Mouse (Mus musculus) bone marrow macrophage, adult 2 months (primary cell): ENCODE results near the gene Ptcra. TPM values are rescaled to one million over a fixed set of nuclear protein-coding genes. Genes with fewer than 3 reads are reported as not detected.
"Not testable (repeated sequence)": the region's sequence is repeated elsewhere in the genome, so short reads cannot be mapped to it uniquely, and the experiment has no call there.

ENCODE experiments used
- H3K27ac ChIP-seq: 2 replicates; pipeline ENCODE4 v1.5.1; 2012; ENCODE audit warnings: low read depth, low read length; ENCODE audit not compliant: insufficient read depth
- H3K4me1 ChIP-seq: 2 replicates; pipeline ENCODE4 v1.6.1; 2012; ENCODE audit warnings: low read length; ENCODE audit not compliant: control insufficient read depth, insufficient read depth
- H3K4me3 ChIP-seq: 2 replicates; pipeline ENCODE4 v1.5.1; 2012; ENCODE audit warnings: mild to moderate bottlenecking, low read length, moderate library complexity; ENCODE audit not compliant: insufficient read depth
- CTCF ChIP-seq: IDR thresholded peaks from 2 replicates; pipeline ENCODE4 v1.5.1; 2012; ENCODE audit warnings: low read depth, mild to moderate bottlenecking, low read length, moderate library complexity
- POLR2A ChIP-seq: IDR thresholded peaks from 2 replicates; pipeline ENCODE4 v1.6.1; 2012; ENCODE audit warnings: mild to moderate bottlenecking, low read depth, low read length, borderline replicate concordance
- polyA plus RNA-seq: library from polyadenylated mRNA; stranded (reverse); fragments of >200 nt; gene quantifications from 2 replicates; pipeline ENCODE4 v1.2.4, GENCODE M21; 2012; ENCODE audit not compliant: missing spikeins, insufficient read depth, insufficient read length

Gene Ptcra
- not detected in 2 replicates for polyA plus RNA-seq

DNA sequence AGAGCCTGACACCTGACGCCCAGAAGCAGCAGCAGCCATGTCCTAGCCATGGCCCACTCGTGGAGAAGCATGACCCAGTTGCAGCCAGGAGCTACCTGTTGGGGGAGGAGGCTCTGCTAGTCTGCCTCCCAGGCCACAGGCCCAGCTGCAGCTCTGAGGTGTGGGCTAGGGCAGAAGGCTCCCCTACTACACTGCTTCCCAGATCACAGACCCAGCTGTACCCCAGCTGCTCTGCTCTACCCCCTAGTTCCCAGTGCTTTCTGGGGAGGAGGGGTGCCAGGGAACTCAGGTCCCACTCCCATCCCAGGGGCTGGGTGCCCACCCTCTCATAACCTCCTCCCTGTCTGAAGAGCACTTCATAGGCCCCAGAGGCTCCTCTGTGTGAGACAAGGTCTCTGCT is at the start of gene Ptcra:
TSS of gene Ptcra (minus strand) at position 169 of the 400 bp plus-strand sequence.
- H3K4me1 ChIP-seq, result no peaks in the 10 kb centered on the region
- TF ChIP-seq CTCF, result no peak
- TF ChIP-seq POLR2A, result no peak
- H3K4me3 ChIP-seq, result no peak within 1 kb of the TSS
- H3K27ac ChIP-seq, result no peak within 1 kb of the TSS

DNA sequence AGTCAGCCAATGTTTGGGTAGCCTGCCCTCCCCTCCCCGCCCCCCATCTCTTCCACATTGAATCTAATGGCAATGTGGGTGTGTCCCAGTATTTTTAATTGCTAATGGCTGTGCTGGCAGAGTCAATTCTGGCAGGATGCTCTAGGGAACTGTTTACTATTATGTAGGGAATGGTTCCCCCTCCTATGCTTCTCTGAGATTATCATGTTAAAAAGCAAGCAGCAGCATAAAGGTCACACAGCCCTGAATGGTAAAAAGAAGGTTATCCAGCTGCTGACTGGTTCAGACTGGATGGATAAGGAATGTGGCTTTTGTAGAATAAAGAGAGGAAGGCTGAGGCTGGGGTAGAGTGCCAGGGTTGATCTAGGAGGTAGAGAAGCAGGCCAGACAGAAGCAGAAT is 48.9 kb upstream of the Ptcra start:
- TF ChIP-seq CTCF (no peak), POLR2A (no peak)
- H3K27ac ChIP-seq, result no peak overlapping the region
- no peak overlapping the region for H3K4me3 ChIP-seq
- no peaks in the 10 kb centered on the region for H3K4me1 ChIP-seq

DNA sequence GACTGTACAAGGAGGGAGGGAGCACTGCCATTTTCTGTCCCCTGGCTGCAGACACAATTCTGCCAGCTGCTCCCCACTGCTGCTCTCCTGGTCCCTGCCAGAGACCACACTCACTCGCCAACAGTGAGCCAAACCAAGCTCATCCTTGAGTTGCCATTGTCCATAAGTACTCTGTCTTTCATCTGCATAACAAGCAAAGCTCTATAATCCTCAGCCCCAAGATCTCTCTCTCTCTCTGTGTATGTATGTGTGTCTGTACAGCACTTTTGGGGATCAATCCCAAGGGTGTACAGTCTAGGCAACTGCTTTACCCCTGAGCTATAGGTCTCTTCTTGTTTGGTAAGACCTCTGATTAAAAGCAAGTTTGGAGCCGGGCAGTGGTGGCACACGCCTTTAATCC is 47.2 kb upstream of the Ptcra start:
- Histone ChIP-seq H3K27ac (no peak overlapping the region), H3K4me1 (no peaks in the 10 kb centered on the region), H3K4me3 (no peak overlapping the region)
- TF ChIP-seq POLR2A (no peak), CTCF (no peak)

DNA sequence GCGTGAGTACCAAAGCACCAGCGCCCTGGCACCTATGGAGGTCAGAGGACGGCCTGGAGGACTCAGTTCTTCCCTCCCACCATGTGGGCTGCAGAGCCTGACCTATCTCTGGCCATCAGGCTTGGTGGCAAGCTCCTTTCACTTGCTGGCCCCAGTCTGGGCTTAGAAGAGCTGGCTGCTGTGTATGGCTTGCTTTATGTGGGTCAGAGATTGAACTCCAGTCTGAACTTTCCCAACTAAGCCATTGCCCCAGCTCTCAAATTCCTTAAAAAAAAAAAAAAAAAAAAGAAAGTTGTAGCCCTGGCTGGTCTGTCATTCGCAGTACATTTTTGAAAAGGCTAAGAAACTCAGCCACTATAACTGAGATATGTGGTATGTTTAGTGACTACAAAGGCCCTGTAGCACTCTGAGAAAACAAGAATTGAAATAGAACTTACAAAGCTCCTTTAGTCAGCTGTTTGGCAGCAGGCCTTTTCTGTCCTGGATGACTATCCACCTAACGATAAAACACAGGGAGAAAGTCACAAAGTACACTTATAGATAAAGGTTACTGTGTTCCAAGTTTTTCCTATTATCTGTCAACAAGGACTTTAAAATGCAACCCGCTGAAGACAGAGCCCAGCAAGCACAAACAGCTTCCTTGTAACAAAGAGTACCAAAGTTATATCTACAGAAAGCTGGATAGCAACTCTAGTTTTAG is 45.8 kb upstream of the Ptcra start:
- TF ChIP-seq CTCF, result no peak
- no peak for TF ChIP-seq POLR2A
- H3K4me1 ChIP-seq, result no peaks in the 10 kb centered on the region
- no peak overlapping the region for H3K4me3 ChIP-seq
- H3K27ac ChIP-seq, result no peak overlapping the region

DNA sequence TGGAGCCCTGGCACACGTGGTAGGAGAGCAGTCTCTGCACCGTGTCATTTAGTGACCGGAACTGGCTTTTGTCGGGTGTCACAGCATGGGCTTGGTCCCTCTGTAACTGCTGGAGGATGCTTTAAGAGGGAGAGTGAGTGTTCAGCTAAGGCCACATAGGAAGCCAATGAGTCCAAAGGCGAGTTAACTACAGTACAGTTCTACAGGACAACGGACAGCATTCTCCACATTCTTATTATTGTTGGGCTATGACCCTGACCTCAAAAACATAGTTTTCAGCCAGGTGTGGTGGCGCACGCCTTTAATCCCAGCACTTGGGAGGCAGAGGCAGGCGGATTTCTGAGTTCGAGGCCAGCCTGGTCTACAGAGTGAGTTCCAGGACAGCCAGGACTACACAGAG is 44.9 kb upstream of the Ptcra start:
- no peak overlapping the region for H3K4me3 ChIP-seq
- H3K27ac ChIP-seq, result no peak overlapping the region
- no peaks in the 10 kb centered on the region for H3K4me1 ChIP-seq
- TF ChIP-seq POLR2A, result no peak
- no peak for TF ChIP-seq CTCF

DNA sequence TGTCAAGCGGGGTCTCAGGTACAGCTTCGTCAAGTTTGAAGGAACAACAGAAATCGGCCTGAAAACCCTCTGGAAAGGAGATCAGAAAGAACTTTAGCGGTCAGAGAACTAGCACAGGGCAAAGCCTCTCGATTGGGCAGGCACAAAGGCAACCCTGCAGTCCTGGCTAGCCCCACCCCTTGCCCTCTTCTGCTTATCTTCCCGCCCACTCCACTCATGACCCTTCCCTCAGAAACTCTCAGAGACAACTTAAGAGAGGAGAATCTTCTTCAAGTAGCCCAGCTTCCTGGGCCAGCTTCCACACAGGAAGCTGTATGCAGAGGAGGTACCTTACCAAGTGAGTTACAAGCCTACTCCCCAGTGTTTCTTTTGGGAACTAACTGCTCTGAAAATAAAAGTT is 38.2 kb upstream of the Ptcra start:
- H3K27ac ChIP-seq, result no peak overlapping the region
- no peak for TF ChIP-seq CTCF
- no peak for TF ChIP-seq POLR2A
- no peak overlapping the region for H3K4me3 ChIP-seq
- H3K4me1 ChIP-seq, result peaks cover 28% of the 10 kb centered on the region

DNA sequence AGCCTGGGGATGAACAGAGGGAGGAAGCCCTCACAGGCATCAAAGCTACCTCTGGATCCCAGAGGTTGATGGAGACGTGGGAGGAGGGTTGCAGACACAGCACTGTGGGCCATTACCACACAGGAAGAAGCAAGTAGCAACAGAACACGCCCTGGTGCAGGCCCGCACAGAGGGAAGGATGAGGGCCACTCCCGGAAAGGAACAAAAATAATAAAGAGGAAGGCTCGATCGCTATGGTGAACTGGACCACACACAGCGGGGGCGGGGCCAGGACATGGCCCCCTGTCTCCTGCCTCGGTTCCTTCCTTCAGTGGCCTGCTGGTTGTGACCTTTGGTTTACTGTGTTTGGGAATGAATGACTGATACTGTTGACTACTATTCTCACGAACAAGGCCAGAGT is 36.2 kb upstream of the Ptcra start:
- no peak for TF ChIP-seq CTCF
- TF ChIP-seq POLR2A, result no peak
- no peak overlapping the region for H3K4me3 ChIP-seq
- H3K4me1 ChIP-seq, result peaks cover 28% of the 10 kb centered on the region
- H3K27ac ChIP-seq, result peak overlapping the region; percentile 43

DNA sequence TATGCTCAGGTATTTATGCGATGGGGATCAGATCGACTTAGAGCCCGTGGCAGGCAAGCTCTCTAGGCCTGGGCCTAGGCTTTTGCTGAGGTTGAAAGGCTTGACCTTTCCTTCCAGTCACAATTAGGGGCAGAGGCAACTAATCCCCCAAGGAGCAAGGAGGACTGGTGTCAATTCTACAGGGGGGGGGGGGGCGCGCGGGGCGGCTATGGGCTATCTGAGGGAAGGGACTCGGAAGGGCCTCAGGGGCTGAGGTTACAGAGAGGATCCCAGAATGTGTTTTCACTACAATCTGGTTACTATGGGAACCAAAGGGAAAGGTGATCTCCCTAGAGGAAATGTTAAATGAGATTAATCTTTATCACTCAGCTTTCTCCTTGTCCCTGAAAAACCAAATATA is 33.9 kb upstream of the Ptcra start:
- Histone ChIP-seq H3K4me1 (peaks cover 28% of the 10 kb centered on the region), H3K27ac (no peak overlapping the region), H3K4me3 (no peak overlapping the region)
- no peak for TF ChIP-seq CTCF
- TF ChIP-seq POLR2A, result no peak

DNA sequence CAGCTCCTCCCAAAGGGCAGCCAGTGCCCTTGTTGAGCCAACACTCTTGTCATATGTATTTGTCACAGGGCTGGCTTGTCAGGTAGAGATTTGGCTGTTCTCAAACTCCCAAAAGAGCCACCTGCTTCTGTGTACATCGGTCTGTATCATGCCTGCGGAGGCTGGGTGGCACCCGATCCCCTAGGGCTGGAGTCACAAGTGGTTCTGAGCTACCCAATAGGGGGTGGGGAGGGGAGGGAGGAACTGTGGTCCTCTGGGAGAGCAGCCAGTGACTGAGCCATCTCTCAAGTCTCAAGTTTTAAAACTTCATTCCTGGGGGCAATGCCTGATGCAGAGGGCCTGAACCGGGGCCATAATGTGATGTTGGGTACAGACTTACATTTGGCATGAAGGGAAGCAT is 33.2 kb upstream of the Ptcra start:
- H3K27ac ChIP-seq, result no peak overlapping the region

DNA sequence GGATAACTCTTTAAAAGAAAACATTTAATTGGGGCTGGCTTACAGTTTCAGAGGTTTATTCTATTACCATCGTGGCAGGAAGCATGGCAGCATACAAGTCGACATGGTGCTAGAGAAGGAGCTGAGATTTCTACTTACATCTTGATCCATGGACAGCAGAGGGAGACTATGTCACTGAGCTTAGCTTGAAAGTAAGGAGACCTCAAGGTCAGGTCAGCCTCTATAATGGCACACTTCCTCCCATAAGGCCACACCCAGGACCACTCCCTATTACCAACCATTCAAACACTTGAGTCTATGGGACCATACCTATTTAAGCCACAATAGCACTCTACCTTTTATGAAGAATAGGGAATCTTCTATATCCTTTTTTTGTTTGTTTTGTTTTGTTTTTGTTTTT is 29.5 kb upstream of the Ptcra start:
- no peak overlapping the region for H3K4me3 ChIP-seq
- H3K27ac ChIP-seq, result no peak overlapping the region
- TF ChIP-seq CTCF (no peak), POLR2A (no peak)
- H3K4me1 ChIP-seq, result no peaks in the 10 kb centered on the region

More for the DNA sequence above, 33.2 kb upstream of the Ptcra start:
- no peak for TF ChIP-seq CTCF
- no peak for TF ChIP-seq POLR2A
- Histone ChIP-seq H3K4me3 (no peak overlapping the region), H3K4me1 (peaks cover 21% of the 10 kb centered on the region)

DNA sequence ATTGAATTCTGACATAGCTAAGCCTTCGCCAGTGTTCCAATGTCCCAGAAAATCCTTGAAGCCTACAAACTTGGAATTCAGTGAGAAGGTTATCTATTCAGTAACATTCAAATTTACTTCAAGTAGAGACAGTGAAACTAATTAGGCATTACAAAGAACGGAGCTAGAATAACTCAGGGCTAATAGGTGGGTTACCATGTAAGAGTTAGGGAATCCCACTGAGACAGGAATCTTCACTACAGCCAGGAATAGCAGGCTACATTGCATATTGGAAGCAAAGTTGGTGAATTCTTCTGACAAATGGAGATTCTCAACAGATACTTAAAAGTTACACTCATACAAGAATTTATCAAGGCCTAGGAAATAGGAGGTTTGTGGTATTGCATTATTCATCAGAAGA is 24.5 kb upstream of the Ptcra start:
- H3K4me3 ChIP-seq, H3K4me1 ChIP-seq, H3K27ac ChIP-seq: not testable (repeated sequence)
